ENCODE assay signal across 9 mouse cellular contexts in the genomic region with DNA sequence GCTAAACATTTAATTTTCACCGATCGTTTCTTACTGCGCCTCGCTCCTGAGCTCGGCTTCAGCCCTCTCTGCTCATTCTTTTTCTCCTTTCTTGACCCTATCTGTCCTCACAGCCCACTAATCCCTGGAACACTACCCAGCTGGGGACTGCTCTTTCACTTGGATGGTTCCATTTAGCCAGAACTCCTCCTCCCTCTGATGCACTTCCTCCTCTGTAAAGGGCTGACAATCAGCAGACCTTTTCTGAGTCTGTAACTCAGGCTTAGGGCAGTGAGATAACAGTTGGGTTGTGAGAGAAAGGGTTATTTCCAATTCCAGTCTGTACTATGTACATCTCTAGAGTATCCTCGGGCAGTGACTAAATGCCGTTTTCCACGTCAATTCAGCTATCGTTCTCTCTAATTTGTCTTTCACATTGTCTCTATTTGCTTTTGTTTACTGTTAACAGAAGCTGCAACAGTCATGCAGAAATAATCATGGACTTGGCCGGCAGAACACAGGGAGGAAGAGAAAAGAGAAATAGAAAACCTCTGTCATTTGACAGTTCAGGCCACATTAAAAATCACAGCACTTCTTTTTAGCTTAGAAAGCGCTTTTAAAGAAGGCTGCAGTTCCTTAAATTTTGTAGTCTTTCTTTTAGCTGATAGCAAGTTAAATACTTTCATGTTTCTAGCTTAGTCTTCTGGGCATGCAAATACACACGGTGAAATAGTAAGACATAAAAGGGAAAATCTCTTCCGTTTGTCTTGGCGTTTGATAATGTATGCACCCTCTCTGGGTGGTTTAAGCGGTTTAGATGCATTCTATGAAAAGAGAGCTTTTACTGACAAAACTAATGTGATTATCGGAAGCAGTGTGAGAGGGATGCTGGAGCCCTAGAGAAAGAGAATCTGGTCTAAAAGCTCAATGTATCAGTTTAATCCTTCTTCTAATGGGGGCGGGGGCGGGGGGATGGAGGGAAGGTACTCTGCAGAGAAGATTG.
DNase-seq lines count a peak whose midpoint lies in the region; ATAC-seq and TF ChIP-seq lines count a peak whose summit lies in the region.
"Had no signal": no experiment of that assay in that cellular context is flagged by ENCODE, and none has a peak within 500 bp of the region (broad histone marks: within the 10 kb centered on the region; RNA-seq: fewer than 3 reads in every experiment).

No protein-coding gene starts in this region.

- H3K36me3 ChIP-seq in heart, embryonic 10.5 days = no peaks in the 10 kb centered on the region
- H3K36me3 ChIP-seq in forebrain, embryonic 15.5 days = no peaks in the 10 kb centered on the region
- H3K36me3 ChIP-seq in intestine, embryonic 16.5 days (ENCODE audit: control insufficient read depth, insufficient read depth, low read length) = no peaks in the 10 kb centered on the region
- H3K36me3 ChIP-seq in stomach, postnatal 0 days (ENCODE audit: control insufficient read depth, insufficient read depth, low read length) = no peaks in the 10 kb centered on the region
- H3K36me3 ChIP-seq: limb, embryonic 13.5 days had no signal

- peak; percentile 95 for ATAC-seq in forebrain, embryonic 15.5 days (replicated peaks)
- ATAC-seq in intestine, embryonic 16.5 days = peak; percentile 62; the same call in 1 of the 2 replicates
- 0 out of 2 replicates have a peak, but pooled peaks have one; percentile 42 for ATAC-seq in stomach, postnatal 0 days (ENCODE audit: low FRiP score, low TSS enrichment)

- H3K4me2 ChIP-seq in forebrain, embryonic 15.5 days (replicated peaks) = peak overlapping the region; percentile 49
- H3K4me2 ChIP-seq in intestine, embryonic 16.5 days (ENCODE audit: low read depth, low read length) = no peak overlapping the region
- H3K4me2 ChIP-seq in stomach, postnatal 0 days (replicated peaks; ENCODE audit: low read depth) = peak overlapping the region; percentile 28; the same call in 1 of the 2 replicates
- H3K4me2 ChIP-seq: limb, embryonic 13.5 days had no signal

- H3K27ac ChIP-seq in heart, embryonic 10.5 days = no peak overlapping the region
- peak overlapping the region; percentile 59 for H3K27ac ChIP-seq in forebrain, embryonic 15.5 days (replicated peaks)
- H3K27ac ChIP-seq in intestine, embryonic 16.5 days (ENCODE audit: low read length) = no peak overlapping the region
- peak overlapping the region; percentile 19; the same call in 1 of the 2 replicates for H3K27ac ChIP-seq in stomach, postnatal 0 days (replicated peaks)
- H3K27ac ChIP-seq: limb, embryonic 13.5 days had no signal

- TF ChIP-seq CTCF in stomach, postnatal 0 days (IDR thresholded peaks at IDR 0.05; ENCODE audit: low read depth) = no peak

- DNase-seq in heart, adult 11 months = peak; percentile 96
- DNase-seq in heart, embryonic 10.5 days (ENCODE audit: low spot score) = no peak
- DNase-seq in cerebellum, adult 18-20 months = peak; percentile 58 to 60
- no peak for DNase-seq in stomach, postnatal 0 days (ENCODE audit: low spot score)
- no peak for DNase-seq in adrenal gland, adult 2 months
- no peak for DNase-seq in thymus, postnatal 25 days

- H3K9ac ChIP-seq in forebrain, embryonic 15.5 days (replicated peaks) = peak overlapping the region; percentile 26
- H3K9ac ChIP-seq in intestine, embryonic 16.5 days (ENCODE audit: low read depth, low read length) = no peak overlapping the region
- no peak overlapping the region for H3K9ac ChIP-seq in stomach, postnatal 0 days (ENCODE audit: low read length)
- H3K9ac ChIP-seq: limb, embryonic 13.5 days had no signal

- WGBS in heart, embryonic 10.5 days = 45% methylated on average over 18 of the region's 18 CpGs
- WGBS in forebrain, embryonic 15.5 days = 6% methylated on average over 18 of the region's 18 CpGs
- 47% methylated on average over 18 of the region's 18 CpGs for WGBS in intestine, embryonic 16.5 days
- 44% methylated on average over 18 of the region's 18 CpGs for WGBS in stomach, postnatal 0 days

- H3K9me3 ChIP-seq in heart, embryonic 10.5 days = no peaks in the 10 kb centered on the region
- no peaks in the 10 kb centered on the region for H3K9me3 ChIP-seq in forebrain, embryonic 15.5 days
- no peaks in the 10 kb centered on the region for H3K9me3 ChIP-seq in intestine, embryonic 16.5 days (ENCODE audit: control insufficient read depth, low read length)
- no peaks in the 10 kb centered on the region for H3K9me3 ChIP-seq in stomach, postnatal 0 days (ENCODE audit: control insufficient read depth, low read length)
- H3K9me3 ChIP-seq: limb, embryonic 13.5 days had no signal

- TF ChIP-seq EP300 in stomach, postnatal 0 days (optimal IDR thresholded peaks at IDR 0.05) = no peak

- H3K4me1 ChIP-seq in heart, embryonic 10.5 days = no peaks in the 10 kb centered on the region
- H3K4me1 ChIP-seq in forebrain, embryonic 15.5 days = peaks cover 16% of the 10 kb centered on the region
- H3K4me1 ChIP-seq in intestine, embryonic 16.5 days (ENCODE audit: control insufficient read depth, insufficient read depth, low read length) = no peaks in the 10 kb centered on the region
- H3K4me1 ChIP-seq in stomach, postnatal 0 days (replicated peaks; ENCODE audit: control insufficient read depth, insufficient read depth) = no peaks in the 10 kb centered on the region
- H3K4me1 ChIP-seq: limb, embryonic 13.5 days had no signal

- H3K27me3 ChIP-seq in heart, embryonic 10.5 days (ENCODE audit: insufficient read depth, poor library complexity, severe bottlenecking) = no peaks in the 10 kb centered on the region
- no peaks in the 10 kb centered on the region for H3K27me3 ChIP-seq in forebrain, embryonic 15.5 days
- no peaks in the 10 kb centered on the region for H3K27me3 ChIP-seq in intestine, embryonic 16.5 days (replicated peaks; ENCODE audit: control insufficient read depth, insufficient read depth, low read length)
- no peaks in the 10 kb centered on the region for H3K27me3 ChIP-seq in stomach, postnatal 0 days (ENCODE audit: control insufficient read depth, insufficient read depth, low read length)
- H3K27me3 ChIP-seq: limb, embryonic 13.5 days had no signal

- no peak overlapping the region for H3K4me3 ChIP-seq in heart, embryonic 10.5 days
- H3K4me3 ChIP-seq in forebrain, embryonic 15.5 days = peak overlapping the region; percentile 26
- H3K4me3 ChIP-seq in intestine, embryonic 16.5 days (ENCODE audit: low read length) = no peak overlapping the region
- H3K4me3 ChIP-seq in stomach, postnatal 0 days (ENCODE audit: low read depth, low read length) = no peak overlapping the region
- H3K4me3 ChIP-seq: limb, embryonic 13.5 days had no signal

Comparison
In these comparisons a context has a peak if more than half of its experiments do, and no peak if none do; other contexts are left out.
1. DNase-seq: peak in heart, adult 11 months (single experiment) and cerebellum, adult 18-20 months (2 of 2); none in heart, embryonic 10.5 days (single experiment), stomach, postnatal 0 days (single experiment), adrenal gland, adult 2 months (single experiment) and thymus, postnatal 25 days (single experiment).
2. H3K27ac ChIP-seq: peak in forebrain, embryonic 15.5 days (single experiment) and stomach, postnatal 0 days (single experiment); none in heart, embryonic 10.5 days (single experiment) and intestine, embryonic 16.5 days (single experiment).
3. ATAC-seq: peak in every context shown above with its lines; median percentile 95 in forebrain, embryonic 15.5 days; 62 in intestine, embryonic 16.5 days; 42 in stomach, postnatal 0 days.